ENCODE assay signal across 8 mouse cellular contexts in genomic region chr12:82700840-82701239, GRCm38 (mm10).
A peak's percentile ranks its signal among the peaks of the same experiment; 100 is the strongest.
DNase-seq lines count a peak whose midpoint lies in the region; ATAC-seq and TF ChIP-seq lines count a peak whose summit lies in the region.

No protein-coding gene starts in this region.

- peak; percentile 59 for TF ChIP-seq CTCF in hindbrain, postnatal 0 days (IDR thresholded peaks at IDR 0.05; ENCODE audit: low read depth)
- peak; percentile 76 for TF ChIP-seq CTCF in E14TG2a.4 (conservative IDR thresholded peaks at IDR 0.05; ENCODE audit: low read length)
- TF ChIP-seq CTCF in embryonic fibroblast, embryonic 13.5 days (IDR thresholded peaks at IDR 0.05; ENCODE audit: borderline replicate concordance, insufficient read depth, low read length) = peak; percentile 60; the same call in 1 of the 2 replicates
- peak; percentile 77 for TF ChIP-seq CTCF in liver, adult 2 months (IDR thresholded peaks at IDR 0.05; ENCODE audit: low read depth, low read length)

- peaks cover 3% of the 10 kb centered on the region; the same call in 1 of the 2 replicates for H3K4me1 ChIP-seq in hindbrain, postnatal 0 days (ENCODE audit: insufficient read depth, low read length)
- no peaks in the 10 kb centered on the region for H3K4me1 ChIP-seq in hindbrain, embryonic 14.5 days (replicated peaks; ENCODE audit: control insufficient read depth, insufficient read depth, low read length)
- H3K4me1 ChIP-seq in E14TG2a.4 (replicated peaks; ENCODE audit: low read depth, low read length) = no peaks in the 10 kb centered on the region
- no peaks in the 10 kb centered on the region; the same call in 1 of the 2 replicates for H3K4me1 ChIP-seq in embryonic fibroblast, embryonic 13.5 days (ENCODE audit: control insufficient read depth, insufficient read depth, low read length)
- no peaks in the 10 kb centered on the region for H3K4me1 ChIP-seq in liver, adult 2 months (ENCODE audit: control insufficient read depth, insufficient read depth, low read length)
- H3K4me1 ChIP-seq in forebrain, embryonic 12.5 days = no peaks in the 10 kb centered on the region

- no peak overlapping the region for H3K4me2 ChIP-seq in hindbrain, postnatal 0 days (ENCODE audit: low read depth, low read length)
- H3K4me2 ChIP-seq in hindbrain, embryonic 14.5 days (replicated peaks) = no peak overlapping the region
- H3K4me2 ChIP-seq in forebrain, embryonic 12.5 days = no peak overlapping the region

- H3K9me3 ChIP-seq in hindbrain, postnatal 0 days (ENCODE audit: low read length) = no peaks in the 10 kb centered on the region
- H3K9me3 ChIP-seq in hindbrain, embryonic 14.5 days (ENCODE audit: control insufficient read depth, low read length) = no peaks in the 10 kb centered on the region
- no peaks in the 10 kb centered on the region for H3K9me3 ChIP-seq in E14TG2a.4 (ENCODE audit: low read length)
- no peaks in the 10 kb centered on the region for H3K9me3 ChIP-seq in forebrain, embryonic 12.5 days

- H3K36me3 ChIP-seq in hindbrain, postnatal 0 days (ENCODE audit: insufficient read depth, low read length) = no peaks in the 10 kb centered on the region
- H3K36me3 ChIP-seq in hindbrain, embryonic 14.5 days (replicated peaks; ENCODE audit: control insufficient read depth, insufficient read depth) = no peaks in the 10 kb centered on the region
- no peaks in the 10 kb centered on the region for H3K36me3 ChIP-seq in E14TG2a.4 (ENCODE audit: insufficient read depth, low read length)
- H3K36me3 ChIP-seq in liver, adult 2 months (ENCODE audit: control insufficient read depth, insufficient read depth, low read length) = no peaks in the 10 kb centered on the region
- H3K36me3 ChIP-seq in splenic B cell, adult 2 months (ENCODE audit: control insufficient read depth, insufficient read depth, low read length, poor library complexity, severe bottlenecking) = no peaks in the 10 kb centered on the region
- no peaks in the 10 kb centered on the region for H3K36me3 ChIP-seq in forebrain, embryonic 12.5 days (replicated peaks)

- no peak for ATAC-seq in hindbrain, postnatal 0 days
- no peak for ATAC-seq in hindbrain, embryonic 14.5 days (ENCODE audit: low FRiP score)
- ATAC-seq in forebrain, embryonic 12.5 days (ENCODE audit: low FRiP score) = no peak

- no peak overlapping the region for H3K9ac ChIP-seq in hindbrain, postnatal 0 days (replicated peaks; ENCODE audit: low read length)
- no peak overlapping the region for H3K9ac ChIP-seq in hindbrain, embryonic 14.5 days
- no peak overlapping the region for H3K9ac ChIP-seq in liver, adult 2 months (ENCODE audit: low read depth, low read length)
- H3K9ac ChIP-seq in forebrain, embryonic 12.5 days = no peak overlapping the region

- H3K27ac ChIP-seq in hindbrain, postnatal 0 days = no peak overlapping the region
- H3K27ac ChIP-seq in hindbrain, embryonic 14.5 days = no peak overlapping the region
- peak overlapping the region; percentile 21; the same call in 1 of the 2 replicates for H3K27ac ChIP-seq in embryonic fibroblast, embryonic 13.5 days (ENCODE audit: insufficient read depth, low read length)
- no peak overlapping the region for H3K27ac ChIP-seq in liver, adult 2 months (replicated peaks; ENCODE audit: insufficient read depth, low read depth, low read length)
- H3K27ac ChIP-seq in forebrain, embryonic 12.5 days = no peak overlapping the region

- H3K27me3 ChIP-seq in hindbrain, postnatal 0 days (ENCODE audit: insufficient read depth, low read length) = no peaks in the 10 kb centered on the region
- H3K27me3 ChIP-seq in hindbrain, embryonic 14.5 days (ENCODE audit: control insufficient read depth, insufficient read depth, low read length) = no peaks in the 10 kb centered on the region
- H3K27me3 ChIP-seq in E14TG2a.4 (ENCODE audit: insufficient read depth, low read length) = no peaks in the 10 kb centered on the region
- no peaks in the 10 kb centered on the region for H3K27me3 ChIP-seq in liver, adult 2 months (ENCODE audit: control insufficient read depth, insufficient read depth, low read length)
- no peaks in the 10 kb centered on the region for H3K27me3 ChIP-seq in splenic B cell, adult 2 months (ENCODE audit: control insufficient read depth, insufficient read depth, low read length, poor library complexity, severe bottlenecking)
- H3K27me3 ChIP-seq in forebrain, embryonic 12.5 days = no peaks in the 10 kb centered on the region

- TF ChIP-seq POLR2A in embryonic fibroblast, embryonic 13.5 days (IDR thresholded peaks at IDR 0.05; ENCODE audit: low read depth, low read length) = no peak
- TF ChIP-seq POLR2A in liver, adult 2 months (IDR thresholded peaks at IDR 0.05; ENCODE audit: extremely low read depth, insufficient read depth, low read length) = no peak

- no peak overlapping the region for H3K4me3 ChIP-seq in hindbrain, postnatal 0 days (ENCODE audit: low read length)
- H3K4me3 ChIP-seq in hindbrain, embryonic 14.5 days (replicated peaks; ENCODE audit: low read length) = no peak overlapping the region
- no peak overlapping the region for H3K4me3 ChIP-seq in E14TG2a.4 (replicated peaks; ENCODE audit: low read length)
- H3K4me3 ChIP-seq in embryonic fibroblast, embryonic 13.5 days (ENCODE audit: insufficient read depth, low read length) = no peak overlapping the region
- no peak overlapping the region for H3K4me3 ChIP-seq in liver, adult 2 months (ENCODE audit: insufficient read depth, low read depth, low read length)
- no peak overlapping the region for H3K4me3 ChIP-seq in forebrain, embryonic 12.5 days (replicated peaks)

- WGBS in hindbrain, postnatal 0 days = 55% methylated on average over 5 of the region's 5 CpGs
- 58% methylated on average over 5 of the region's 5 CpGs for WGBS in hindbrain, embryonic 14.5 days
- 30% methylated on average over 5 of the region's 5 CpGs for WGBS in liver, adult 2 months
- 64% methylated on average over 5 of the region's 5 CpGs for WGBS in forebrain, embryonic 12.5 days

- no peaks in the 10 kb centered on the region for H3K79me2 ChIP-seq in liver, adult 2 months (ENCODE audit: control insufficient read depth, insufficient read depth, low read length)

- DNase-seq in hindbrain, postnatal 0 days (ENCODE audit: low spot score) = peak; percentile 16
- DNase-seq in hindbrain, embryonic 14.5 days (ENCODE audit: low spot score) = no peak
- peak; percentile 29 for DNase-seq in adrenal gland, postnatal 25 days
- DNase-seq in liver, adult 2 months (ENCODE audit: extremely low read depth, low read depth, low spot score) = peak; percentile 47
- DNase-seq in splenic B cell, adult 2 months (ENCODE audit: low read depth, low spot score) = peak; percentile 19
